Mouse (Mus musculus): Measurements from ENCODE around the gene Trim40. TPM values are rescaled to one million over a fixed set of nuclear protein-coding genes. Genes with fewer than 3 reads are reported as not detected.

Trim40 gene
- polyA plus RNA-seq (2012; fragmentation: generic; extraction: Trizol) = not detected

GRCm38 (mm10) chr17:36890073-36890903 is at the start of gene Trim40:
TSS of gene Trim40 (minus strand) at chr17:36890123.

GRCm38 (mm10) chr17:36897552-36898205 is 7.8 kb upstream of the Trim40 start, which contains the start of gene Trim31:
TSS of gene Trim31 (plus strand) at chr17:36898118.

GRCm38 (mm10) chr17:36869284-36869954 is 20.5 kb downstream of the Trim40 start, which contains the start of gene Trim10:
TSS of gene Trim10 (plus strand) at chr17:36869574.

GRCm38 (mm10) chr17:36866719-36867527 is 23.0 kb downstream of the Trim40 start, which contains the start of gene Trim15:
TSS of gene Trim15 (minus strand) at chr17:36867210.

GRCm38 (mm10) chr17:36836874-36837647 is 52.9 kb downstream of the Trim40 start, which contains the start of gene Trim26:
TSS of gene Trim26 (plus strand) at chr17:36837134.

Other genes starting within 250 kb of the Trim40 start
- not detected for gene H2-M9, start 247.5 kb downstream of the Trim40 start, polyA plus RNA-seq (2012; fragmentation: generic; extraction: Trizol)
- not detected for gene H2-M1, start 217.9 kb downstream of the Trim40 start, polyA plus RNA-seq (2012; fragmentation: generic; extraction: Trizol)
- gene H2-M10.5, start 117.2 kb downstream of the Trim40 start, polyA plus RNA-seq (2012; fragmentation: generic; extraction: Trizol) = not detected
- not detected for gene H2-M10.6, start 78.0 kb downstream of the Trim40 start, polyA plus RNA-seq (2012; fragmentation: generic; extraction: Trizol)
- 10 to 100 TPM in 1 of 2 experiments, 1 to 10 TPM in 1; 8.2 to 32.7 TPM for gene Trim26, start 53.0 kb downstream of the Trim40 start, polyA plus RNA-seq (2012; fragmentation: generic; extraction: Trizol)
- not detected for gene Trim15, start 22.9 kb downstream of the Trim40 start, polyA plus RNA-seq (2012; fragmentation: generic; extraction: Trizol)
- gene Trim10, start 20.5 kb downstream of the Trim40 start, polyA plus RNA-seq (2012; fragmentation: generic; extraction: Trizol) = under 1 TPM in 1 of 2 experiments, not detected in 1; 0.01 TPM
- gene Trim31, start 8.0 kb upstream of the Trim40 start, polyA plus RNA-seq (2012; fragmentation: generic; extraction: Trizol) = not detected
- under 1 TPM; 0.05 to 0.08 TPM for gene Rnf39, start 52.8 kb upstream of the Trim40 start, polyA plus RNA-seq (2012; fragmentation: generic; extraction: Trizol)
- gene Ppp1r11, start 61.6 kb upstream of the Trim40 start, polyA plus RNA-seq (2012; fragmentation: generic; extraction: Trizol) = 100 to 1,000 TPM; 197 to 372 TPM
- 100 to 1,000 TPM in 1 of 2 experiments, 10 to 100 TPM in 1; 84.4 to 119 TPM for gene Znrd1, start 68.4 kb upstream of the Trim40 start, polyA plus RNA-seq (2012; fragmentation: generic; extraction: Trizol)
- 1 to 10 TPM in 1 of 2 experiments, under 1 TPM in 1; 0.77 to 7.1 TPM for gene Znrd1as, start 68.5 kb upstream of the Trim40 start, polyA plus RNA-seq (2012; fragmentation: generic; extraction: Trizol)
- not detected for gene 2410137M14Rik, start 91.1 kb upstream of the Trim40 start, polyA plus RNA-seq (2012; fragmentation: generic; extraction: Trizol)
- gene H2-M5, start 99.4 kb upstream of the Trim40 start, polyA plus RNA-seq (2012; fragmentation: generic; extraction: Trizol) = under 1 TPM in 1 of 2 experiments, not detected in 1; 0.40 TPM
- gene Zfp57, start 111.0 kb upstream of the Trim40 start, polyA plus RNA-seq (2012; fragmentation: generic; extraction: Trizol) = 1 to 10 TPM; 4.6 to 6.5 TPM
- under 1 TPM in 1 of 2 experiments, not detected in 1; 0.04 TPM for gene Mog, start 133.3 kb upstream of the Trim40 start, polyA plus RNA-seq (2012; fragmentation: generic; extraction: Trizol)
- 10 to 100 TPM in 1 of 2 experiments, 1 to 10 TPM in 1; 2.5 to 13.3 TPM for gene Gabbr1, start 155.8 kb upstream of the Trim40 start, polyA plus RNA-seq (2012; fragmentation: generic; extraction: Trizol)
- gene Olfr90, start 198.4 kb upstream of the Trim40 start, polyA plus RNA-seq (2012; fragmentation: generic; extraction: Trizol) = not detected
- gene Olfr91, start 208.2 kb upstream of the Trim40 start, polyA plus RNA-seq (2012; fragmentation: generic; extraction: Trizol) = not detected
- gene Olfr92, start 230.0 kb upstream of the Trim40 start, polyA plus RNA-seq (2012; fragmentation: generic; extraction: Trizol) = not detected